Mouse (Mus musculus): ENCODE measurements around the gene Ykt6. TPM values are rescaled to one million over a fixed set of nuclear protein-coding genes. Genes with fewer than 3 reads are reported as not detected.

The Ykt6 gene
- polyA plus RNA-seq, 1 experiment, result 11.9 TPM

GRCm38 (mm10) chr11:5975068-5975467 is 19.6 kb downstream of the Ykt6 start:
- no peak for TF ChIP-seq GATA1 (IDR thresholded peaks at IDR 0.05; ENCODE audit: low read length)

- no peak for TF ChIP-seq GATA1 (IDR thresholded peaks at IDR 0.05; ENCODE audit: low read length)
Observed at GRCm38 (mm10) chr11:5976106-5976505, 20.6 kb downstream of the Ykt6 start.

DNA sequence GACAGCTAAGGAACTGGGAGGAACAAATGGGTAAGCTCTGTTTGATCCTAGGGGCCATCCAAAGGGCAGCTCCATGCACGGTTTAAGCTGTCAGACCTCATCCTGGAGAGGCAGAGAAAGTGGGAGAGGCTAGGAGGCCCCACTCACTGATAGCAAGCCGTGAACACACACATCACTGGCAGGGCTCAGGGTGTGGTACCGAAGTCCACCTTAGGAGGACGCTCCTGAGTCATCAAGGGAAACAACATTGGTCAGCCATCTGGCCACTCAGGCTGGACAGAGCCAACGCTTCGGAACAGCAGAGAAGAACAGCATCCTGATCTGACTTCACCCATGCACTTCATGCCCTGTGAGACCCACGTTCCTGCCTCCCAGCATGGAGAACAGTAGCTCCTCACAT is 23.6 kb downstream of the Ykt6 start:
- no peak for TF ChIP-seq GATA1 (IDR thresholded peaks at IDR 0.05; ENCODE audit: low read length)

DNA sequence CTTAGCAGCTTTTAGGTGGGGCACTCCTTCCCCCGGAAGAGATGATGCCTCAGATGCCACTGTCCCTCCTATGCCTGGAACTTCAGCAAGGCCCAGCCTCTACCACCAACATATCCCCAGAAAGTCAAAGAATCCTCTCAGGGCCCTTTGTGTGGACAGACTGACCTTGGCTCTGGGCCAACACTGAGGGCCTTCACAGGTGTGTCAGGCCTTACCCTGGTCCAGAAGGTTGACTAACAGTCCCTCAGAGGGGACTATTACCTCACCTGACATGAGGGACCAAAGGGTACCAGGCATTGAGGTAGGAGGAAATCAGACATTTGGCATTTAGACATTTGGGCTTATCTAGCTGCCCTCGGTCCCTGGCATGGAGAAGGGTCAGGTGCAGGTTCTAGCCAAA is 24.6 kb downstream of the Ykt6 start:
- TF ChIP-seq GATA1 (IDR thresholded peaks at IDR 0.05; ENCODE audit: low read length), result no peak

GRCm38 (mm10) chr11:5980561-5980960 is 25.1 kb downstream of the Ykt6 start:
- TF ChIP-seq GATA1 (IDR thresholded peaks at IDR 0.05; ENCODE audit: low read length), result no peak

- TF ChIP-seq GATA1 (IDR thresholded peaks at IDR 0.05; ENCODE audit: low read length), result no peak
Observed at GRCm38 (mm10) chr11:5981323-5981722, 25.8 kb downstream of the Ykt6 start.

- TF ChIP-seq GATA1 (IDR thresholded peaks at IDR 0.05; ENCODE audit: low read length), result no peak
Observed at GRCm38 (mm10) chr11:5983629-5984028, 28.1 kb downstream of the Ykt6 start.

- no peak for TF ChIP-seq GATA1 (IDR thresholded peaks at IDR 0.05; ENCODE audit: low read length)
Observed at GRCm38 (mm10) chr11:5988126-5988525, 32.6 kb downstream of the Ykt6 start.

DNA sequence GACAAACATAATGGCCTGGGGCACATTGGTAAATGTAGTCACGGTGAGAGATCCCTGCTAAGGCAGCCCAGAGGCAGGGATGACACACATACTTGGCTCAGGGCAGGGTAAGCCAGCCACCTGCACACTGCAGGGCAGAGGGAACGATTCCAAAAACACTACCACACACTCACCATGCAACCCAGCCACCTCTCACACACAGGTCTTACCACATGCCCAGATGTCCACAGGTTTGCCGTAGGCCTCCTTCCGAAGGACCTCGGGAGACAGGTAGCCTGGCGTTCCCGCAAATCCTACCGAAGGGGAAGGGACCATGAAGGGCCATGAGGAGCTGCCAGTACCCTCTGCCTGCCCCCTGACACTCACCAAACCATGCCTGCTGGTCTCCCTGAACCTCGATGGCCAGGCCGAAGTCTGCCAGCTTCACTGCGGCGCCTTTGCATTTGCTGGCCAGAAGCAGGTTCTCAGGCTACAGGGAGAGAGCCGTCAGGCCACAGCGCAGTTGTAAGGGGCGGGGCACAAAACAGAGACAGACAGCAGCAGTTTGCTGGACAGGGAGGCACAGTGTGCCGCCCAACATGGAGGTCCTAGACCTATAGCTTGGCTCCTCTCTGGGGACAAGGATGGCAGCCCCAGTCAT is 34.6 kb downstream of the Ykt6 start:
- TF ChIP-seq GATA1 (IDR thresholded peaks at IDR 0.05; ENCODE audit: low read length), result no peak

GRCm38 (mm10) chr11:5990910-5991309 is 35.4 kb downstream of the Ykt6 start:
- no peak for TF ChIP-seq GATA1 (IDR thresholded peaks at IDR 0.05; ENCODE audit: low read length)

DNA sequence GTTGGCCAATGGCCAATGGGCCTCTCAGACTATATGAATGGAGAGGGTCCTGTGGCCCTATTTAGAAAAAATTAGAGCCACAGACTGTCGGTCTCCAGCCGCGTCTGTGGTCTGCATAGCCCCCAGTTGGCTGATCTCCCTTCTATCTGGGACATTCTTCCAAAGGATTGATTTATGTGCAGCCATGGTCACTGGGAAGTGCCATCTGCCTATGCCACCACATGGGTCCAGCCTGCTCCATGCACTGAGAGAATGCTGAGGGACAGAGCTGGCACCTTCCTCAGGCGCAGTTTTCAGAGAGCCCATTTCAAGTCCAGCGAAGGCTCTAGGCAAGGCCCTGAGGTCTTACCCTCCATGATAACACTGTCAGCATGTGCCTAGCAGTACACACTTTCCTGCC is 38.7 kb downstream of the Ykt6 start:
- no peak for TF ChIP-seq GATA1 (IDR thresholded peaks at IDR 0.05; ENCODE audit: low read length)

DNA sequence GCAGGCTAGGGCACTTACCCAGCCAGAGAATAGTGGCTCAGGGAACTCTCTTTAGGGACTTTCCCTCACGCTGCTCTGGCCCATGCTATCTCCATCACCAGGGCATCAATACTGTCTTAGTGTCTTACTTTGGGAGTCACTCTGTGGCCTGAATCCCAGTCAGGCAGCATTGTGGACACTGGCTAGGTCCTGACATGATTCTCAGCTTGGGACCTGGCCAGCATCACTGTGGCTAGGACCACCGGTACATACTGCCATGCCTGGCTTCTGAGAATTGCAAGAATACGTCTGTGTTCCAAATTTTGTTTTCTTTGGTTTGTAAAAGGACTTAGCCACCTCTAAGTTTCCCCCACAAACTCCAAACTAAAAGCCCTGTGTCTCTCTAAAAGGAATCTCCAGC is 39.4 kb downstream of the Ykt6 start:
- no peak for TF ChIP-seq GATA1 (IDR thresholded peaks at IDR 0.05; ENCODE audit: low read length)

DNA sequence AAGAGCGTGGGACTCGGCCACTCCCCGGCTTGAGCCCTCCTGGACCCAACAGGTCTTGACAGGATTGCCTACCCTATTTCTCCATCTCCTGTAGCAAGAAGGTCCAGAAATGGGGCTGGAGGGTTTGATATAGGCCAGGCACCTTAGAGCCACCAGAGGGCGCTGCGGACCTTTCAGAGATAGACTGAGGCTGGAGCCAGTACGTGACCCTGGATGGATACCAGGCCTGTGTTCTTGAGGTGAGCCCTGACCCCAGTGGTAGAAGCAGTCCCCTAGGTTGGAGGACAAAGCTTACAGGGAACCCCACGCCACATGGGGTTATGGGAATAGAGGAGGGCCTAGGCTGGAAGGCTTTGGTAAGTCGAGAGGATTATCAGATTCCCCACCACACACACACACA is 40.5 kb downstream of the Ykt6 start:
- TF ChIP-seq GATA1 (IDR thresholded peaks at IDR 0.05; ENCODE audit: low read length), result no peak

- TF ChIP-seq GATA1 (IDR thresholded peaks at IDR 0.05; ENCODE audit: low read length), result no peak
Observed at GRCm38 (mm10) chr11:5998472-5998871, 43.0 kb downstream of the Ykt6 start.

DNA sequence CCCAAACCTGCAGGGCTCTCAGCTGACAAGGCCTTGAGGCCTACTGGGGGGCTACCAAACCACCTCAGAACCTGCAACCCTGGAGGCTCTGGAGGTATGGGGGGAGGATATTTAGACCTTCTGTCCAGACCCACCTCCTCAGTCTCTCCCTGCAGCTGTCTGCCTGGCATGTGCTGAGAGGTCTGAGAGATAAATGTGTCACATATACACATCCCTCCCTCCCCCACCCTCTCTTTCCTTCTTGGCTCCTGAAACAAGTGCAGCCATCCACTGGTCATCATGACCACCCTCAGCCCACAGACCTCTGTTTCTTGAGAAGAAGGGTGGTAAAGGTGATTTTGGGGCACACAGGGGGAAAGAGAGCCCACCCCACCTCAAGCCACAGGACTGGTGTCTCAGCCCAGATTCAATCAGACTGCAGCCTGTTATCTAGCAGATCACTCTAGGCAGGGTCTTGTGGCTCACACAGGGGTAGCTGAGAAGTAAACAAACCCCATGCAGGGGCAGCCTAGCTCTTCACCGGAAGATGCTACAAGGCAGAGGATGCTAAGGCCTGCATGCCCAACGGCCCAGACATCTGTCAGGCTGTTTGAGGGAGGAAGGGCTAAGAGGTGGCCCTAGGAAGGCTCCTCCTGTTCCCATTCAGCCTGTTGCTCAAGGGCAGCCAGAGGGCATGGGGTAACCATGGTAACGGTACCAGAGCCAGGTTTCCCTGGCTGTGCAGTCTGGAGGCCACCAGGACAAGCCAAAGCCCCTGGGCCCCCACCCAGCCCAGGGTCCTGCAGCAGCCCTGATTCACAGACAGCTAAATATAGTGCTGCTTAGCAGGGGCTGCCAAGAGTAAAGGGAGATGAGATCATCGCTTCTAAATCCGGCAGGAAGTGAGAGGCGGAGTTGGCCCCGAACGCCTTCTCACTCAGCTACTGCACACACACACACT is 44.6 kb downstream of the Ykt6 start:
- TF ChIP-seq GATA1 (IDR thresholded peaks at IDR 0.05; ENCODE audit: low read length), result no peak

DNA sequence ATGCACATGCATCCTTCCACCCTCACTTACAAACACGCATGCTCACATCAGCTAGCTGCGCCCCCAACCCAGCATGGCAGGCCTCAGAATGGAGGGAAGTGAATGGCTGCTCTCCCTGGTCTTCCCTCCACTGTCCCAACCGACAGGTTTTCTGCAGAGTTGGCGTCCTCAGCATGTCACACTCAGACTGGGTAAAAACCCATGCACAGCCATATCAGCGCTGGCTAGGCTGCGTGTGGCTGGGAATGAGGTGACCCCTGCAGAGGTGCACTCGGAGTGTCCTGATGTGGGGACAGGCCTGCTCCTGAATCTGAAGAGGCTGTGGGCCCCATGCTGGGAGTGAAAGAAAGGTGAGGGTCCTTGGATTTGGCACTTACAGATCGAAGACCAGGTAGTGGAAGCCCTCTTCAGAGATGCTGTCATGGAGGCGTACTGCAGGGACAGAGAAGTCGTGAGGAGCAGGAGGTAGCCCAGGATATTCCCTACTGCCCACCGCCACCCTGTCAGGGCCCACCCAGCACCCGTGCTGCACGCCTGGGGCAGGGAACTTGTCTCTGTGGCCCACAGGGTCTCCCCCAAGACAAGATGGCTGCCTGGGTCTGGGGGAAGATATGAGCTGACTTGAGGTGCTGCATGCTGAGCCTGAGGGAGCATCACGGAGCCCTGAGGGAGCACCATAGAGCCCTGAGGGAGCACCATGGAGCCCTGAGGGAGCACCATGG is 45.6 kb downstream of the Ykt6 start:
- TF ChIP-seq GATA1 (IDR thresholded peaks at IDR 0.05; ENCODE audit: low read length), result no peak

Data from G1E-ER4 (cell line).